Mouse (Mus musculus) cerebellum, adult 2 months (tissue): ENCODE data around the gene Sf1. TPM values are rescaled to one million over a fixed set of nuclear protein-coding genes. Genes with fewer than 3 reads are reported as not detected.

Experiments
- DNase-seq, 2 experiments: peaks; one replicate each; pipeline ENCODE4 v3.0.0; 2021
- H3K27ac ChIP-seq: fragments of 200-500 bp; 2 replicates; pipeline ENCODE4 v1.5.1; 2012; ENCODE audit warnings: low read length, control low read depth, inconsistent platforms; ENCODE audit not compliant: insufficient read depth
- H3K27me3 ChIP-seq: fragments of 200-500 bp; 2 replicates; pipeline ENCODE4 v1.6.1; 2012; ENCODE audit warnings: inconsistent platforms, mild to moderate bottlenecking, low read length, moderate library complexity; ENCODE audit not compliant: control insufficient read depth, insufficient read depth
- H3K4me1 ChIP-seq: fragments of 200-500 bp; 2 replicates; pipeline ENCODE4 v1.6.1; 2011; ENCODE audit warnings: low read length; ENCODE audit not compliant: control insufficient read depth, insufficient read depth
- H3K4me3 ChIP-seq: fragments of 200-500 bp; replicated peaks from 2 replicates; pipeline ENCODE3; 2011; ENCODE audit warnings: mild to moderate bottlenecking, low read depth, low read length, control low read depth; ENCODE audit not compliant: insufficient read depth
- CTCF ChIP-seq: fragments of 200-500 bp; IDR thresholded peaks from 2 replicates; pipeline ENCODE4 v1.5.1; 2011; ENCODE audit warnings: low read depth, mild to moderate bottlenecking, control low read depth, low read length, moderate library complexity, borderline replicate concordance; ENCODE audit not compliant: insufficient read depth
- POLR2A ChIP-seq: fragments of 200-500 bp; IDR thresholded peaks from 2 replicates; pipeline ENCODE4 v1.6.1; 2011; ENCODE audit warnings: low read length, control low read depth, borderline replicate concordance; ENCODE audit not compliant: insufficient read depth
- WGBS: fragments of 180-500 bp; shearing (Covaris S2); methylation state at CpG from one replicate; pipeline ENCODE4 v1.1.7; 2018; 5-methylcytosine and 5-hydroxymethylcytosine counted together
- polyA plus RNA-seq: library from polyadenylated mRNA; depleted of rRNA; stranded (reverse); fragments of >200 nt; gene quantifications from 2 replicates; pipeline ENCODE4 v1.2.3, GENCODE M21; 2012

Sf1 gene
- polyA plus RNA-seq, 1 experiment: 175 TPM

DNA sequence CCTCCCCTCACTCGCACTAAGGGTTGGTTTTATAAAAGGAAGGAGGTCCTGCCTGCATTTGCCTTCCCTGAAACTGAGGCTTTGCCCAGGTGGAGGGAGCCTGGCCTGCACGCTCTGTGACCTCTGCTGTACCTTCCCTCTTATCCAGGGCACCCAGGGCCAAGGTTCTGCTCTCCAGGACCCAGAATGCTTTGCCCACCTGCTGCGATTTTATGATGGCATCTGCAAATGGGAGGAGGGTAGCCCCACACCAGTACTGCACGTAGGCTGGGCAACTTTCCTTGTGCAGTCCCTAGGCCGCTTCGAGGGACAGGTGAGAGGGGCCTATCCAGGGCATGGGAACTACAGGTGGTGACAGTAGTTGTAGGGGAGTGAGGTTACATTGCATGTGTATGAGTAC is 24.3 kb upstream of the Sf1 start:
- Histone ChIP-seq H3K27me3 (no peaks in the 10 kb centered on the region), H3K4me3 (no peak overlapping the region), H3K27ac (no peak overlapping the region), H3K4me1 (peaks cover 33% of the 10 kb centered on the region)
- no peak for DNase-seq
- 93% methylated on average over 6 of the region's 6 CpGs for WGBS
- no peak for TF ChIP-seq POLR2A
- no peak for TF ChIP-seq CTCF

DNA sequence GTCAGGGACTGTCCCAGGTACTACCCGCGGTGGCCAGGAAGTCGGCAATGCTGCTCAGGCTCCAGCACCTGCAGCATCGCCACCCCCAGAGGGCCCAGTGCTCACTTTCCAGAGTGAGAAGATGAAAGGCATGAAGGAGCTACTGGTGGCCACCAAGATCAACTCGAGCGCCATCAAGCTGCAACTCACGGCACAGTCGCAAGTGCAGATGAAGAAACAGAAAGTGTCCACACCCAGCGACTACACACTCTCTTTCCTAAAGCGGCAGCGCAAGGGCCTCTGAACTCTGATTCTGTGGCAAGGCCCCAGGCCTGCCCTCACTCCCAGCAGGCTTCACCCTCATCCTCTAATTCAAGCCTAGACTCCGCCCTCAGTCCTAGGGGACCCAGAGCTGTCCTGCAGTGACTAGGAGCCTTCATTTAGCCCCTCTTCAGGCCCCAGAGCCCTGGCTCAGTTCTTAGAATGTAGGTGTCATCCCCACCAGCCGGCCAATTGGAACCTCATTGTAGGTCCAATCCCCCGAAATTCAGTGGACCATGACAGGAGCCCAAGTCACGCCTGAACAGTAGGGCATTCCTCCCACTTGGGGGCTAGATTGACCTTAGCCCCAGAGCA is 23.5 kb upstream of the Sf1 start:
- Histone ChIP-seq H3K27me3 (no peaks in the 10 kb centered on the region), H3K4me3 (no peak overlapping the region), H3K27ac (0 out of 2 replicates have a peak overlapping the region, but pooled peaks have one; percentile 46), H3K4me1 (peaks cover 33% of the 10 kb centered on the region)
- TF ChIP-seq CTCF (no peak), POLR2A (no peak)
- 68% methylated on average over 15 of the region's 15 CpGs for WGBS
- no peak for DNase-seq

DNA sequence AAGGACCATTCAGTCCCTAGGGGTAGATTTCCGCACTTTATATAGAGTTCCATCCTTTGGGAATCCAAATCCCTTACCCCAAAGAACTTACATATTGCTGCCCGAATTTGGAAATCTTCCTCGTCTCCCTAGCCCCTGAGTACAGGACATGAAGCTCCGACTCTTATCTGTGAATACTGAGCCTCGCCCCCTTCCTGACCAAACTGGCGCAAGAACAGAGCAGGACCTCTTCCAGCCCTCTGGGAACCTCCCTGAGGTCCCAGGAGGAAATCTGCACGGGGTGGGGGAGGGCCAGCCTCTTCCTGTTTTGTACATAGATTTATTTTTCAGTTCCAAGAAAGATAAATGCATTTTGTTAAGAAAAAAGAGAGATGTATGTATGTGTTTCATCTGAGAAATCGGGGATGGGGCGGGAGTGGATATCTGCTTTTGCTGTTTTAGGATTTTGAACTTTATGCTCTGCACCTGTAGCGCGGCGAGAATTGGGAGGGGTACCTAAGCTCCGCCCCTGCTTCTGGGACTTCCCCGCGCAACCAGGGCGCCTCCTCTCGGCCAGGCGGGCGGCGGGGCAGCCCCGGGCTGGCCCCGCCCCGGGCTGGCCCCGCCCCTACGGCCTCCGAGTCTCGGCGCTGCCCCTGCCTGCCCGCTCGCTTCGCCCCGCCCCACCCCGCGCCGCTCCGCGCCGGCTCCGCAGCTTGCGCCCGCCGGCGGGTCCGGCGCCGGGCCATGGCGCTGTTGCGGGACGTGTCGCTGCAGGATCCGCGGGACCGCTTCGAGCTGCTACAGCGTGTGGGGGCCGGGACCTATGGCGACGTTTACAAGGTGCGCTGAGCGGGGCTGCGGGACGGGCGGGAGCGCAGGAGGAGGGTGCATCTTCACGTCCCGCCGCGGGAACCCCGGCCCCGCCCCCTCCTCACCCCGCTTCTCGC is 22.7 kb upstream of the Sf1 start, which contains the start of gene Map4k2:
TSS of gene Map4k2 (plus strand) at position 612 of the 929 bp plus-strand sequence.
- DNase-seq: peak; percentile 85 to 86

DNA sequence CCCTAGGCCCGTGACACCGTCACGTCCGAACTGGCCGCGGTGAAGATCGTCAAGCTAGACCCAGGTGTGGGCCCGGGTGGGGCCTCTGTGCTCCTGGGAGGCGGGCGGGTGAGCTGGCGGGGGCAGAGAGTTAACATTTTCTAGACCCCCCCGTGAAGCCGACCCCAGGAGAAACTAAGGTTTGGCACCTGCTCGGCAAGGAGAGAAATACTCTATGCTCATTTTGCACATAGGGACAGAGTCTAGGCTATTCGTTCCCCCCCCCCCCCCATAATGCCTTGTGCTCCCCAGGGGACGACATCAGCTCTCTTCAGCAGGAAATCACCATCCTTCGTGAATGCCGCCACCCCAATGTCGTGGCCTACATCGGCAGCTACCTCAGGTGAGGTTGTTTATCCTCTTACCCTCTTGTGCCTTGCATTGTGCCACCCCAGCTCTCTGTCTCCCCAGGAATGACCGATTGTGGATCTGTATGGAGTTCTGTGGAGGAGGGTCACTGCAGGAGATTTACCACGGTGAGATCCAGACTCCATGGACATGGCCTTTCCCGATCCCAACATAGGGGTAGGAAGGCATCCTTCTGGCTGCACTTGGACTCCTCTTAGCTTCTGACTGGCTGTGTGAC is 21.9 kb upstream of the Sf1 start:
- Histone ChIP-seq H3K27ac (0 out of 2 replicates have a peak overlapping the region, but pooled peaks have one; percentile 36), H3K4me3 (peak overlapping the region; percentile 65), H3K4me1 (peaks cover 30% of the 10 kb centered on the region), H3K27me3 (no peaks in the 10 kb centered on the region)
- no peak for TF ChIP-seq CTCF
- TF ChIP-seq POLR2A: no peak
- DNase-seq: no peak
- 3% methylated on average over 23 of the region's 23 CpGs for WGBS

More for the DNA sequence above, 22.7 kb upstream of the Sf1 start, which contains the start of gene Map4k2:
- 7% methylated on average over 71 of the region's 72 CpGs for WGBS
- TF ChIP-seq CTCF: peak; percentile 24; the same call in 1 of the 2 replicates
- peak; percentile 46; the same call in 1 of the 2 replicates for TF ChIP-seq POLR2A
- Histone ChIP-seq H3K27ac (0 out of 2 replicates have a peak within 1 kb of the TSS, but pooled peaks have one; percentile 46), H3K4me1 (peaks cover 33% of the 10 kb centered on the region), H3K27me3 (no peaks in the 10 kb centered on the region), H3K4me3 (peak within 1 kb of the TSS; percentile 65)

- no peaks in the 10 kb centered on the region for H3K27me3 ChIP-seq
- DNase-seq: no peak
- 47% methylated on average over 5 of the region's 5 CpGs for WGBS
- TF ChIP-seq POLR2A (no peak), CTCF (no peak)
- H3K27ac ChIP-seq: no peak overlapping the region
- no peak overlapping the region for H3K4me3 ChIP-seq
- H3K4me1 ChIP-seq: peaks cover 25% of the 10 kb centered on the region
Measured at GRCm38 (mm10) chr19:6342276-6342933, 21.1 kb upstream of the Sf1 start.

DNA sequence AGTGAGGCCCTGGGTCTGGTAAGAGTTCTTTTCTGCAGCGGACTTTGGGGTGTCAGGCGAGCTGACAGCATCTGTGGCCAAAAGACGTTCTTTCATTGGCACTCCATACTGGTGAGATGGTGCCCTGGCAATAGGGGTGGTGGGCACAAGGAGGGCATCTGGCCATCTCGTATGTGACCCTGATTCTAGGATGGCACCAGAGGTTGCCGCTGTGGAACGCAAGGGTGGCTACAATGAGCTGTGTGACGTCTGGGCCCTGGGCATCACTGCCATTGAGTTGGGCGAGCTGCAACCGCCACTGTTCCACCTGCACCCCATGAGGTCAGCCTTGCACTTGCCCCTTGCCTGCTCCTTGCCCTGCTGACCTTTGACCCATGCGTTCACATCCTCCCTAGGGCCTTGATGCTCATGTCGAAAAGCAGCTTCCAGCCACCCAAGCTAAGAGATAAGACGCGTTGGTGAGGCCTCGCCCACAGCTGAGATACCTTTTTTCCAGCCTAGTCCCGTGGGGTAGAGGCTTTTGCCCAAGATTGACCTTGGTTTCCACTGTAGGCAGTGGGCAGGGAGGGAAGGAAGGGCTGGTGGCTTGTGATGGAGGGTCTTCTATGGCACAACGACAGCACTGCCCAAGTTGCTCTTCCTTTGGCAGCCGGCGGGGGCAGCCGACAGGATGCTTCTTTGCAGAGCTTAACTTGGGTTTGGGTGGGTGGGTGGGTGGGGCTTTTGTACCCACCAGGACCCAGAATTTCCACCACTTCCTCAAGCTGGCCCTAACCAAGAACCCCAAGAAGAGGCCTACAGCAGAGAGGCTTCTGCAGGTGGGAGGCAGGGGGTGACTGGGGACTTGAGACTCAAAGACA is 20.2 kb upstream of the Sf1 start:
- H3K27ac ChIP-seq: peak overlapping the region; percentile 10; the same call in 1 of the 2 replicates
- H3K4me3 ChIP-seq: no peak overlapping the region
- peaks cover 25% of the 10 kb centered on the region for H3K4me1 ChIP-seq
- no peaks in the 10 kb centered on the region for H3K27me3 ChIP-seq
- TF ChIP-seq POLR2A (no peak), CTCF (no peak)
- WGBS: 83% methylated on average over 19 of the region's 19 CpGs
- no peak for DNase-seq
